Mouse (Mus musculus) neural tube, embryonic 12.5 days (tissue): ENCODE data around the gene Klhl24. TPM values are rescaled to one million over a fixed set of nuclear protein-coding genes. Genes with fewer than 3 reads are reported as not detected.
"Not testable (repeated sequence)": the region's sequence is repeated elsewhere in the genome, so short reads cannot be mapped to it uniquely, and the experiment has no call there.

ENCODE experiments used
- ATAC-seq: fragments of 200-750 bp; cut with Nextera tagmentation; 2 replicates; pipeline ENCODE4 v1.8.0; 2017; ENCODE audit warnings: low read depth, mild to moderate bottlenecking, moderate TSS enrichment, moderate library complexity; ENCODE audit not compliant: low FRiP score
- H3K27ac ChIP-seq: fragments of 300-500 bp; sonication (generic); 2 replicates; pipeline ENCODE4 v1.5.1; 2016
- H3K27me3 ChIP-seq: fragments of 300-500 bp; sonication (generic); replicated peaks from 2 replicates; pipeline ENCODE4 v1.6.1; 2016; ENCODE audit warnings: mild to moderate bottlenecking
- H3K36me3 ChIP-seq: fragments of 300-500 bp; sonication (generic); 2 replicates; pipeline ENCODE4 v1.6.1; 2016; ENCODE audit warnings: mild to moderate bottlenecking
- H3K4me1 ChIP-seq: fragments of 300-500 bp; sonication (generic); 2 replicates; pipeline ENCODE4 v1.6.1; 2016
- H3K4me2 ChIP-seq: fragments of 300-500 bp; sonication (generic); replicated peaks from 2 replicates; pipeline ENCODE4 v1.6.1; 2016; ENCODE audit warnings: mild to moderate bottlenecking
- H3K4me3 ChIP-seq: fragments of 300-500 bp; sonication (generic); 2 replicates; pipeline ENCODE4 v1.5.1; 2016
- H3K9ac ChIP-seq: fragments of 300-500 bp; sonication (generic); 2 replicates; pipeline ENCODE4 v1.6.1; 2016; ENCODE audit warnings: mild to moderate bottlenecking
- H3K9me3 ChIP-seq: fragments of 300-500 bp; sonication (generic); 2 replicates; pipeline ENCODE4 v1.6.1; 2016; ENCODE audit warnings: mild to moderate bottlenecking
- WGBS: fragments of 180-500 bp; shearing (Covaris S2); methylation state at CpG from one replicate; pipeline ENCODE4 v1.1.7; 2016; 5-methylcytosine and 5-hydroxymethylcytosine counted together
- polyA plus RNA-seq: library from polyadenylated mRNA; unstranded; fragments of >200 nt; fragmentation: Nextera tagmentation; extraction: Ambion mirVana; gene quantifications from 2 replicates; pipeline ENCODE4 v1.2.1, GENCODE M21; 2016

The Klhl24 gene
- polyA plus RNA-seq, 1 experiment from 2014 or later = 69.7 TPM

GRCm38 (mm10) chr16:20098375-20098727, 1.0 kb downstream of the Klhl24 start:
- ATAC-seq = no peak
- Histone ChIP-seq H3K27me3 (no peaks in the 10 kb centered on the region), H3K4me1 (0 out of 2 replicates have a peak, but pooled peaks cover 3% of the 10 kb centered on the region), H3K36me3 (peaks cover 10% of the 10 kb centered on the region), H3K27ac (peak overlapping the region; percentile 97; the same call in 1 of the 2 replicates), H3K4me2 (peak overlapping the region; percentile 67), H3K9me3 (peaks cover 3% of the 10 kb centered on the region; the same call in 1 of the 2 replicates), H3K4me3 (peak overlapping the region; percentile 93), H3K9ac (peak overlapping the region; percentile 99)
- 11% methylated on average over 4 of the region's 4 CpGs for WGBS

DNA sequence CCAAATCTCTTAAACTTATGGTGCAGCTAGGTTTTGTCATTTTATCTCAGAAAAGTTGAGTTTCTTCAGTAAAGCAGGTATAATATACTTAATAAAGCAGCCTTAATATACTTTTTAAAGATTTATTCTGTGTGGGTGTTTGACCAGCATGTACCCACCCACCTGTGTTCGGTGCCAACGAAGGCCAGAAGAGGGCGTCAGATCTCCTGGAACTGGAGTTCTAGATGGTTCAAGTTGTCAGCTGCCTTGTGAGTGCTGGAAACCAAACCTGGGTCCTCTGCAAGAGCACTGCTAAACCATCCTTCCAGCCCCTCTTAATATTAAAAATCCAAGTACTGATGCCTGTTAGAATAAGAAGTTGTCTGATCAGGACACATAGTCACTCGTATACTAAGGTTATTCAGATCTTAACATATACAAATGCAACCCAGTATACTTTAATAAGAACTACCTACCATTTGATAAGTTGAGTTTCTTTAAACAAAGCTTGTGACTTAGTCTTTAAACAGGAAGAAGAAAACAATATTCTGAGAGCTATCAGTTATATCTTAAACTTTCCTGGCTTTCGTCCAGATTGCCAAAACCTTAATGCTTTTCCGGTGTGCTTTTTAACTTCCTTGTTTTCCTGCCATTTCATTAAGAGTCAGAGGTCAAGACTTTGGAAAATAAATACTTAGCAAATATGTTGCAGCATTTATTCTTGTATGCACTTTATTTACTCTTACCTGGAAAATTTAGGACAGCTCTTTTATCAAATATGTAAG, 1.7 kb downstream of the Klhl24 start:
- Histone ChIP-seq H3K27ac (no peak overlapping the region), H3K36me3 (peaks cover 17% of the 10 kb centered on the region), H3K9me3 (peaks cover 10% of the 10 kb centered on the region), H3K9ac (no peak overlapping the region), H3K4me2 (peak overlapping the region; percentile 67), H3K4me3 (no peak overlapping the region), H3K27me3 (no peaks in the 10 kb centered on the region), H3K4me1 (0 out of 2 replicates have a peak, but pooled peaks cover 3% of the 10 kb centered on the region)
- no peak for ATAC-seq
- 98% methylated on average over 6 of the region's 6 CpGs for WGBS

- Histone ChIP-seq H3K4me2 (no peak overlapping the region), H3K9me3 (peaks cover 19% of the 10 kb centered on the region), H3K4me3 (no peak overlapping the region), H3K27me3 (no peaks in the 10 kb centered on the region), H3K9ac (no peak overlapping the region), H3K4me1 (no peaks in the 10 kb centered on the region), H3K27ac (no peak overlapping the region), H3K36me3 (peaks cover 76% of the 10 kb centered on the region)
- 97% methylated on average over 8 of the region's 8 CpGs for WGBS
- no peak for ATAC-seq
Observed at GRCm38 (mm10) chr16:20106996-20107395, 9.7 kb downstream of the Klhl24 start.

GRCm38 (mm10) chr16:20108961-20109360, 11.6 kb downstream of the Klhl24 start:
- peaks cover 67% of the 10 kb centered on the region for H3K36me3 ChIP-seq
- peaks cover 10% of the 10 kb centered on the region; the same call in 1 of the 2 replicates for H3K9me3 ChIP-seq
- no peak overlapping the region for H3K9ac ChIP-seq
- no peak for ATAC-seq
- H3K27me3 ChIP-seq = no peaks in the 10 kb centered on the region
- no peak overlapping the region for H3K4me2 ChIP-seq
- H3K27ac ChIP-seq = no peak overlapping the region
- H3K4me1 ChIP-seq = no peaks in the 10 kb centered on the region
- no peak overlapping the region for H3K4me3 ChIP-seq
- 96% methylated on average over 6 of the region's 6 CpGs for WGBS

- no peak for ATAC-seq
- H3K4me3 ChIP-seq = no peak overlapping the region
- H3K27ac ChIP-seq = no peak overlapping the region
- H3K4me2 ChIP-seq = no peak overlapping the region
- 0 out of 2 replicates have a peak, but pooled peaks cover 7% of the 10 kb centered on the region for H3K9me3 ChIP-seq
- H3K9ac ChIP-seq = no peak overlapping the region
- H3K4me1 ChIP-seq = no peaks in the 10 kb centered on the region
- peaks cover 64% of the 10 kb centered on the region for H3K36me3 ChIP-seq
- 92% methylated on average over 2 of the region's 2 CpGs for WGBS
- H3K27me3 ChIP-seq = no peaks in the 10 kb centered on the region
Observed at GRCm38 (mm10) chr16:20112649-20113048, 15.3 kb downstream of the Klhl24 start.

DNA sequence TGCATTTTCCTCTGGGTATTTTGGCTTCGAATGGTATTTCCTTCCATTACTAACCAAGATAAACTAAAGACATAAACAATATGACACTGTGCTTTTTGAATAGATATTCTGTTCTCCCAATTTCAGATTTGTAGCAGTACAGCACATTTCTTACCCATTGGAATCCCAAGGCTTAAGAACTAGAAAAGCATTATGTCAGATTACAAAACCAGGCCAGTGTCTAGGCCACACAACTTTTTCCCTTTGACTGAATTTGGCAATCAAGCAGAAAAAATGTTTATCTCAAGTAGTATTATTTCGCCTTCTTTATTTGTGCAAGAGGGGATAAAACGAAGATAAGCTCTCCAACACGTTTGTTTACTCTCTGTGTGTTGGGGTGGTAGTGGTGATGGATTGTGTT, 18.7 kb downstream of the Klhl24 start:
- no peaks in the 10 kb centered on the region for H3K4me1 ChIP-seq
- WGBS = 89% methylated on average over 4 of the region's 4 CpGs
- H3K27me3 ChIP-seq = no peaks in the 10 kb centered on the region
- no peaks in the 10 kb centered on the region for H3K9me3 ChIP-seq
- H3K4me3 ChIP-seq = no peak overlapping the region
- no peak for ATAC-seq
- no peak overlapping the region for H3K9ac ChIP-seq
- peaks cover 62% of the 10 kb centered on the region for H3K36me3 ChIP-seq
- H3K27ac ChIP-seq = no peak overlapping the region
- H3K4me2 ChIP-seq = no peak overlapping the region

- H3K27me3 ChIP-seq, H3K4me2 ChIP-seq, H3K9me3 ChIP-seq, H3K4me1 ChIP-seq, H3K9ac ChIP-seq, H3K4me3 ChIP-seq, H3K27ac ChIP-seq, ATAC-seq: not testable (repeated sequence)
- 87% methylated on average over 10 of the region's 10 CpGs for WGBS
- peaks cover 37% of the 10 kb centered on the region for H3K36me3 ChIP-seq
Observed at GRCm38 (mm10) chr16:20126319-20126883, 29.1 kb downstream of the Klhl24 start.

- Histone ChIP-seq H3K9ac (no peak overlapping the region), H3K4me3 (no peak overlapping the region), H3K4me2 (no peak overlapping the region), H3K9me3 (no peaks in the 10 kb centered on the region), H3K27ac (no peak overlapping the region), H3K36me3 (peaks cover 13% of the 10 kb centered on the region), H3K4me1 (no peaks in the 10 kb centered on the region), H3K27me3 (no peaks in the 10 kb centered on the region)
- ATAC-seq = no peak
- WGBS = 66% methylated on average over 2 of the region's 2 CpGs
Observed at GRCm38 (mm10) chr16:20130397-20130796, 33.1 kb downstream of the Klhl24 start.

- H3K9ac ChIP-seq = peak within 1 kb of the TSS; percentile 83
- no peaks in the 10 kb centered on the region for H3K9me3 ChIP-seq
- peak within 1 kb of the TSS; percentile 75 for H3K4me2 ChIP-seq
- H3K36me3 ChIP-seq = peaks cover 5% of the 10 kb centered on the region
- H3K4me1 ChIP-seq = peaks cover 14% of the 10 kb centered on the region
- under 1% methylated on average over 84 of the region's 92 CpGs for WGBS
- peak within 1 kb of the TSS; percentile 75 for H3K4me3 ChIP-seq
- peak; percentile 96 for ATAC-seq
- no peaks in the 10 kb centered on the region for H3K27me3 ChIP-seq
- H3K27ac ChIP-seq = peak within 1 kb of the TSS; percentile 84
Observed at GRCm38 (mm10) chr16:20140772-20141531, 43.6 kb downstream of the Klhl24 start, which contains the start of gene Yeats2. Gene Yeats2 (plus strand): TSS chr16:20141063.

GRCm38 (mm10) chr16:20144568-20144967, 47.2 kb downstream of the Klhl24 start:
- Histone ChIP-seq H3K9me3 (no peaks in the 10 kb centered on the region), H3K4me2 (no peak overlapping the region), H3K27ac (no peak overlapping the region), H3K4me3 (no peak overlapping the region), H3K4me1 (peaks cover 14% of the 10 kb centered on the region), H3K36me3 (peaks cover 5% of the 10 kb centered on the region), H3K27me3 (no peaks in the 10 kb centered on the region), H3K9ac (no peak overlapping the region)
- WGBS = 98% methylated on average over 3 of the region's 3 CpGs
- no peak for ATAC-seq

GRCm38 (mm10) chr16:20151991-20152390, 54.6 kb downstream of the Klhl24 start:
- Histone ChIP-seq H3K4me2 (no peak overlapping the region), H3K9ac (no peak overlapping the region), H3K36me3 (peaks cover 38% of the 10 kb centered on the region), H3K27me3 (no peaks in the 10 kb centered on the region), H3K9me3 (no peaks in the 10 kb centered on the region), H3K27ac (no peak overlapping the region), H3K4me1 (no peaks in the 10 kb centered on the region), H3K4me3 (no peak overlapping the region)
- WGBS = 85% methylated on average over 5 of the region's 5 CpGs
- no peak for ATAC-seq

DNA sequence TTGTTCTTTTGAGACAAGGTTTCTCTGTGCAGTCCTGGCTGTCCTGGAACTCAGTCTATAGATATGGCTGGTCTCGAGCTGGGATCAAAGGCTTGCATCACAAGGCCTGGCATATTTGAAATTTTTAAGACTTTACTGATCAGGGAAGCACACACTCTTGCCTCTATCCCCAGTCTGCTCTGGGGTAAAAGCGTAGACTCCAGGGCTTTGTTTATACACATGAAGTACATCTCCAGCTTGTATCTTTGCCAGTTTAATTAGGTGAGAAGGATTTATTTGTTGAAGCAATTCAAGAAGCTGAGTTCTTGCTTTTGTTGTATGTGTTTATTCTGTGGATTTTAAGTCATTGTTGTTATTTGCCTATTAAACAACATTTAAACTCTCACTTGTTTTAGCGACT, 56.4 kb downstream of the Klhl24 start:
- H3K36me3 ChIP-seq = peaks cover 52% of the 10 kb centered on the region
- WGBS = 82% methylated on average over 3 of the region's 3 CpGs
- H3K9me3 ChIP-seq = no peaks in the 10 kb centered on the region
- no peaks in the 10 kb centered on the region for H3K27me3 ChIP-seq
- H3K27ac ChIP-seq = no peak overlapping the region
- H3K4me3 ChIP-seq = no peak overlapping the region
- H3K4me2 ChIP-seq = no peak overlapping the region
- no peak overlapping the region for H3K9ac ChIP-seq
- no peak for ATAC-seq
- H3K4me1 ChIP-seq = no peaks in the 10 kb centered on the region
